Mouse (Mus musculus) left cerebral cortex, adult 11 months (tissue): ENCODE results near the gene Olfr128.
"Not testable (repeated sequence)": the region's sequence is repeated elsewhere in the genome, so short reads cannot be mapped to it uniquely, and the experiment has no call there.

Experiments
- DNase-seq: peaks from one replicate; pipeline ENCODE4 v3.0.0; 2022; ENCODE audit warnings: low spot score

Gene Olfr128

DNA sequence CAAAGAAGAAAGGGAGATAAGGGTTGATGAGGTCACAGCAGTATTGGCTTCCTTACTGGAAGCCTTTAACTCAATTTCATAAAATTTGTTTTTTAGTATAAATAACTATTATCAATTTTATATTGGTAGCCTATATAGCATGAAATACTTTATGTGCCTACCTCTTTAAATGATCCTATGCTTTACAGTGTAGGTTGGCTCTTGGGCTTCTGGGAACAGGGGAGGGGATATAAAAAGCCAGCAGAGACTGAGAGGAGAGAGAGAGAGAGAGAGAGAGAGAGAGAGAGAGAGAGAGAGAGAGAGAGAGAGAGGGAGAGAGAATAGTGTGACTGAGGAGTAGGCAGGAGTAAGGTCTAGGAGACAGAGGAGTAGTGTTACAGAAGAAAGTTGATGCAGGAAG lies at the start of gene Olfr128:
Gene Olfr128, plus strand, starts transcription at position 301 of the 400 bp plus-strand sequence.
- DNase-seq = no peak

DNA sequence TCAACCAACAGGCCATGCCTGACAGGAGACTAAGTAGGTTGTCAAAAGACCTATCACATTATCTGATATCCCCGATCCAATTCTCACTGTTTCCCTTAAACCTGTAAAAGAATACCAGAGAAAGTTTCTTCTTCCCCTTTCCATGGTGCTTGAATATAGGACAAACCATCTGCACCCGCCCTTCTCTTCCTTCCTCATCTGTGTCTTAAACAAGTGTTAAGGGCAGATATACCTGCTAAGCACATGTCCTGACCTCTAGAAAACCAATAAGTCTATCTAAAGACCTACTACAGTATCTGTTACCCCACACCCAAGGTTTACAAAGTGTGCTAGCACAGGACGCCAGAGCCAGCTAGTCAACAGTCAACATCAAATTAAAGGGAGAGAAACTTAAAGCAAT lies 46.5 kb upstream of the Olfr128 start:
- DNase-seq = no peak

- DNase-seq = no peak
Measured at GRCm38 (mm10) chr17:37900137-37900536, 20.2 kb upstream of the Olfr128 start, which contains the start of gene Olfr127. Gene Olfr127, plus strand, starts transcription at chr17:37900437.

GRCm38 (mm10) chr17:37906821-37907220 lies 13.5 kb upstream of the Olfr128 start:
- not testable (repeated sequence) for DNase-seq

- DNase-seq = no peak
Measured at GRCm38 (mm10) chr17:37952979-37953378, 32.6 kb downstream of the Olfr128 start, which contains the start of gene Olfr761. Gene Olfr761, minus strand, starts transcription at chr17:37953079.

- no peak for DNase-seq
Measured at GRCm38 (mm10) chr17:37973591-37973990, 53.2 kb downstream of the Olfr128 start.
